Mouse (Mus musculus) liver, embryonic 15.5 days (tissue): Measurements from ENCODE around the gene Adar. TPM values are rescaled to one million over a fixed set of nuclear protein-coding genes. Genes with fewer than 3 reads are reported as not detected.
A peak's percentile ranks its signal among the peaks of the same experiment; 100 is the strongest.

Experiments
- ATAC-seq: fragments of 200-750 bp; cut with Nextera tagmentation; 2 replicates; pipeline ENCODE4 v1.8.0; 2017; ENCODE audit warnings: moderate number of reproducible peaks, mild to moderate bottlenecking, moderate library complexity; ENCODE audit not compliant: insufficient read depth
- H3K27ac ChIP-seq: fragments of 300-500 bp; sonication (generic); replicated peaks from 2 replicates; pipeline ENCODE4 v1.5.1; 2015; ENCODE audit warnings: mild to moderate bottlenecking, inconsistent platforms
- H3K27me3 ChIP-seq: fragments of 300-500 bp; sonication (generic); 2 replicates; pipeline ENCODE4 v1.6.1; 2015; ENCODE audit warnings: mild to moderate bottlenecking, inconsistent platforms
- H3K36me3 ChIP-seq: fragments of 300-500 bp; sonication (generic); replicated peaks from 2 replicates; pipeline ENCODE4 v1.6.1; 2015; ENCODE audit warnings: moderate library complexity, mild to moderate bottlenecking, inconsistent platforms
- H3K4me1 ChIP-seq: fragments of 300-500 bp; sonication (generic); replicated peaks from 2 replicates; pipeline ENCODE4 v1.6.1; 2015; ENCODE audit warnings: inconsistent platforms
- H3K4me2 ChIP-seq: fragments of 300-500 bp; sonication (generic); 2 replicates; pipeline ENCODE4 v1.6.1; 2015; ENCODE audit warnings: moderate library complexity, mild to moderate bottlenecking, inconsistent platforms
- H3K4me3 ChIP-seq: fragments of 300-500 bp; sonication (generic); replicated peaks from 2 replicates; pipeline ENCODE4 v1.5.1; 2015; ENCODE audit warnings: mild to moderate bottlenecking, inconsistent platforms
- H3K9ac ChIP-seq: fragments of 300-500 bp; sonication (generic); 2 replicates; pipeline ENCODE4 v1.6.1; 2015; ENCODE audit warnings: moderate library complexity, mild to moderate bottlenecking, inconsistent platforms
- H3K9me3 ChIP-seq: fragments of 300-500 bp; sonication (generic); replicated peaks from 2 replicates; pipeline ENCODE4 v1.6.1; 2016; ENCODE audit warnings: inconsistent platforms
- whole genome bisulfite sequencing: fragments of 180-500 bp; shearing (Covaris S2); methylation state at CpG from one replicate; pipeline ENCODE4 v1.1.7; 2015; ENCODE audit warnings: mixed read lengths; ENCODE audit not compliant: insufficient replicate concordance; 5-methylcytosine and 5-hydroxymethylcytosine counted together
- polyA plus RNA-seq: library from polyadenylated mRNA; unstranded; fragments of >200 nt; fragmentation: Nextera tagmentation; extraction: Ambion mirVana; gene quantifications from 2 replicates; pipeline ENCODE4 v1.2.1, GENCODE M21; 2015

The Adar gene
- polyA plus RNA-seq, 1 experiment from 2014 or later: 8.0 TPM

DNA sequence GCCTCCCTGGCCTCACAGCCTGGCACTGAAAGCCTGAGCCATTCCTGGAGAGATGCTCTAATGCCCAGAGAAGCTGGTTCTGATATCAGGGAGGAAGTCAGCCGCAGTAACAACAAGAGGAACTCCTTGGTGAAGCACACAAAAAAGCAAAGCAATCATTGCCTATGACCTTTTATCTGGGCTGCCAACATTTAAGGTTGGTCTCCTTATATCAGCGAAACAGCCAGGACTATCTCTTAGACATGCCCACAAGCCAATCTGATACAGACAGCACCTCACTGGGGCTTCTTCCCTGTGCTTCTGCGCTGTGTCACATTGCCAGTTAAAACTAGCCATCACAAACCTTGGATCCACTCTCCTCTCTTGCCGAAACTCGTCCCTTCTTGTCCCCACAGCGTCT lies 23.7 kb downstream of the Adar start:
- no peak for ATAC-seq

DNA sequence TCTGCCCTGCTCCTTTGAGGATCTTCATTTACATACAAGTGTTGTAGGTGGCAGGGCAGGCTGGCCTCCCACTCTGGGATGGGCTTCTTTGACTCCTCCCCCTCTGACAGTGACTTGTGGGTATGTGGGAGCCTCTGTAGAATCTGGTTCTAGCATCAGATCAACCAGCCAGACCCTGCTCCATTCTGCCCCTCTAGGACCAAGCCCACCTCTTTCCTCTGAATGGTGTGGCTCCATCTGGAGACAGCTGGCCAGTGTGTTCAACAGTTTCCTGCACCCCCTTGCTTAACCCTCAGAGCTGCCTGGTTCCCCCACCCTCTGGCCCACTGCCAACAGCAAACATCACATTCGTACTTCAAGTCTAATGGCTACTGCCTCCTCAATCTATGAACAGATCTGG lies 37.5 kb downstream of the Adar start:
- no peak for ATAC-seq
- no peak overlapping the region for H3K9ac ChIP-seq

More for the DNA sequence above, 23.7 kb downstream of the Adar start:
- H3K9ac ChIP-seq: no peak overlapping the region
- no peak overlapping the region for H3K4me2 ChIP-seq
- H3K27me3 ChIP-seq: no peaks in the 10 kb centered on the region
- no peaks in the 10 kb centered on the region for H3K9me3 ChIP-seq
- H3K36me3 ChIP-seq: peaks cover 94% of the 10 kb centered on the region
- H3K27ac ChIP-seq: no peak overlapping the region
- no peak overlapping the region for H3K4me3 ChIP-seq
- 0 out of 2 replicates have a peak, but pooled peaks cover 2% of the 10 kb centered on the region for H3K4me1 ChIP-seq
- WGBS: 70% methylated on average over 6 of the region's 6 CpGs

DNA sequence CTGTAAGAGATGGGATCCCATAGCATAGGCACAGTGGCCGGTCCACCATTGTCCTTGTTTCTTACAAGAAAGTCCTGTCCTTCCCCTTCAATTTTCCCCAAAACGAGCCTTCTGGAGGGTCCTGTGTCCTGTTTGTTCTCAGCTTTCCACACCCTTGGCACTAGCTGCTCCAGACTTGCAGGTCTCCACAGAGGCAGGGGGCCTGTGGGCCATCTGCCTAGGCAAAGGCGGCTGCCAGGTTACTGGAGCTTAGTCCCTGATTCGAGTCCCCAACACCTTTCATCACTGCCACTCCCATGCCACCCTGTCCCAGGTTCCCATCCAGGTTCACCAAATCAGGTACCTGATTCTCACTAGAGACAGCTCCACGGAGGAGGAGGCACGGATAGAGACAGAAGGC lies 40.5 kb downstream of the Adar start:
- H3K4me3 ChIP-seq: no peak overlapping the region
- H3K9me3 ChIP-seq: no peaks in the 10 kb centered on the region
- 48% methylated on average over 6 of the region's 6 CpGs for WGBS
- no peak overlapping the region for H3K27ac ChIP-seq
- no peak overlapping the region for H3K9ac ChIP-seq
- no peaks in the 10 kb centered on the region; the same call in 1 of the 2 replicates for H3K4me1 ChIP-seq
- no peaks in the 10 kb centered on the region for H3K27me3 ChIP-seq
- no peak for ATAC-seq
- H3K36me3 ChIP-seq: peaks cover 16% of the 10 kb centered on the region
- no peak overlapping the region for H3K4me2 ChIP-seq

More for the DNA sequence above, 37.5 kb downstream of the Adar start:
- Histone ChIP-seq H3K4me1 (no peaks in the 10 kb centered on the region; the same call in 1 of the 2 replicates), H3K9me3 (no peaks in the 10 kb centered on the region), H3K27ac (no peak overlapping the region), H3K27me3 (no peaks in the 10 kb centered on the region), H3K4me2 (no peak overlapping the region), H3K36me3 (peaks cover 43% of the 10 kb centered on the region), H3K4me3 (no peak overlapping the region)
- WGBS: 50% methylated on average over 1 of the region's 1 CpGs

DNA sequence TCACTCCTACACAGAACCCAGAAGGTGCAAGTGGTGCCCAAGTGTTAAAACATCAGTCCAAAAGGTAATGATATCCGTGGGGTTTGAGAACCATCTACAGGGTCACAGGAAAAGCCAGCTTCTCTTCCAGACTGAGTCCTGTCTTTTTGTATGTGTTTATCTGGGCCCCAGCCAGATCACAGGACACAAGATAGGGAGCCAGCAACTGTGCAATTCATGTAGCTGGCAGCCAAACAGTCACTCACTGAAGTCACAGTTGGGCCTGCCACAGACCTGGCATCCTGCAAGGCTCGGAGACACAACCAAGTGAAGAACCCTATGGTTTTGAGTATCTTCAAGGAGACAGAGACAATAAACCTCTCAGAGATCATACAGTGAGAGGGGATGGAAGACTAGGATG lies 43.0 kb downstream of the Adar start:
- H3K36me3 ChIP-seq: no peaks in the 10 kb centered on the region
- no peak overlapping the region for H3K9ac ChIP-seq
- H3K4me3 ChIP-seq: no peak overlapping the region
- 55% methylated on average over 2 of the region's 2 CpGs for WGBS
- H3K9me3 ChIP-seq: no peaks in the 10 kb centered on the region
- ATAC-seq: no peak
- H3K27ac ChIP-seq: no peak overlapping the region
- H3K27me3 ChIP-seq: peaks cover 6% of the 10 kb centered on the region
- H3K4me1 ChIP-seq: no peaks in the 10 kb centered on the region
- H3K4me2 ChIP-seq: no peak overlapping the region

DNA sequence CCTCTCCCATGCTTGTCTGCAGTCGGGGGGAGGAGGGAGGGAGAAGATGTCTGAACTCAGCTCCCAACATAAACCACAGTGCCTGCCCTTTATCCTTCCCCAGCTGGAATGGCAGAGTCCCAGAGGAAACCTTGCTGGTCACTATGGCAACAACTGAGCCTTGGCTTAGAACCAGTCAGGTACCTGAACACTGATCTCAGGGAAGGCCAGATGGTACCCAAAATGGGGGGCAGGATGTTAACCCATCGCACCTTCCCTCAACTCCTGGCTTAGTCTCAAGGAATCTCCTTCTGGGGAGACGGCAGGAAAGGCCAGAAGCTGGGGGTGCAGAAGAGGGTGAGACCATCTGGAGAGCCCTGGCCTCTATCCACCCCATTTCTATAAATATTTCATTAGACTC lies 45.0 kb downstream of the Adar start:
- WGBS: 44% methylated on average over 3 of the region's 3 CpGs
- no peak overlapping the region for H3K4me3 ChIP-seq

DNA sequence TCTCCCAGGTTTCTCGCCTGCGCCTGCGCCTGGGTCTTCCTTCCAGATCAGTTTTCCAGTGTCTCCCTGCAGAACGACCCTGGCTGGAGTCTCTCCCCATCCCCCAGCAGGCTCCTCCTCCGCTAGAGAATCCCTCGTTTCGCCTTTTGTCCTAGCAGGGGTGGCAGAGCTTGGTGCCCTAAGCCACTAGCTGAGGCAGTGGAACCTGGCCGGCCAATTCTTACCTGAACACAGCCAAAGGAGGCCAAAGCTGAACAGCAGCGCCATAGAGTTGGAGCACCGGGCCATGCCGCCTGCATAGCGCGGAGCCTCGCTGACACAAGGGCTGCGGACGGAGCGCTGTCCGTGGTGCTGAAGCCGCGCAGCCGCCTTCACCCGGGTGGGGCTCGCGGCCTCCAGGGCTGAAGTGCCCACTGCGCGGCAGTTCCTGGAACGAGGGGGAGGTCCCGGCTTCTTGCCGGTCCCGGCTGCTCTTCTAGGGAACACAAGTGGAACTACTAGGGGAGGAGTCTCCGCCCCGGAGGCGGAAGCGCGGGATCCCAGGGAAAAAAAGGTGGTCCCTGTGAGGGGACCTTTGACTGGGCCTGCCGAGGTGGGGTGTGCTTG lies 49.4 kb downstream of the Adar start, which contains the start of gene Chrnb2:
Chrnb2 (minus strand) TSS at position 514 of the 606 bp plus-strand sequence.
- Histone ChIP-seq H3K36me3 (no peaks in the 10 kb centered on the region), H3K27ac (no peak within 1 kb of the TSS), H3K9me3 (no peaks in the 10 kb centered on the region), H3K4me2 (no peak within 1 kb of the TSS), H3K4me3 (no peak within 1 kb of the TSS), H3K4me1 (0 out of 2 replicates have a peak, but pooled peaks cover 2% of the 10 kb centered on the region), H3K9ac (no peak within 1 kb of the TSS), H3K27me3 (peaks cover 37% of the 10 kb centered on the region)
- ATAC-seq: no peak; the same call in 1 of the 2 replicates
- WGBS: 2% methylated on average over 36 of the region's 36 CpGs

More for the DNA sequence above, 45.0 kb downstream of the Adar start:
- no peak overlapping the region for H3K27ac ChIP-seq
- H3K36me3 ChIP-seq: no peaks in the 10 kb centered on the region
- peaks cover 25% of the 10 kb centered on the region for H3K27me3 ChIP-seq
- ATAC-seq: no peak
- no peak overlapping the region for H3K9ac ChIP-seq
- H3K9me3 ChIP-seq: no peaks in the 10 kb centered on the region
- no peak overlapping the region for H3K4me2 ChIP-seq
- H3K4me1 ChIP-seq: 0 out of 2 replicates have a peak, but pooled peaks cover 2% of the 10 kb centered on the region

DNA sequence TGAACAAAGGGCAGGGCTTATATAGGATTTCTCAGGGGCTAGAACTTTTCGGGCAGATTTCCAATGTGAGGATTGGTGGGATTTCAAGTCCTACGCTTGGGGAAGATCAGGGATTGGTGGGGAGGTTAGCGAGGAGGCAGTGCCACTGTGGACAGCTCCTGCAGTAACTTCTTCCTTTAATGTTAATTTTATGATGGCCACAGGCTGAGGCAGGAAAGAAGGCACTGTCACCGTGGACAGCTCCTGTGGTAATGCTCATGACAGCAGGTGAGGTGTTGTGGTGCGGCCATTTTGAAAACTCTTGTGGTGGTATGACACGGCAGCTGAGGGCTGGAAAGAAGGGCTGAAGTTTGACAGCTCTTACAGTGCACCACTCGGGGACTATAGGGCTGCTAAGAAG lies 54.8 kb downstream of the Adar start:
- no peak overlapping the region for H3K4me3 ChIP-seq
- H3K4me1 ChIP-seq: peaks cover 41% of the 10 kb centered on the region
- 57% methylated on average over 7 of the region's 7 CpGs for WGBS
- H3K9ac ChIP-seq: no peak overlapping the region
- H3K4me2 ChIP-seq: no peak overlapping the region
- H3K36me3 ChIP-seq: no peaks in the 10 kb centered on the region
- peaks cover 14% of the 10 kb centered on the region for H3K27me3 ChIP-seq
- no peak overlapping the region for H3K27ac ChIP-seq
- H3K9me3 ChIP-seq: no peaks in the 10 kb centered on the region
- no peak for ATAC-seq

DNA sequence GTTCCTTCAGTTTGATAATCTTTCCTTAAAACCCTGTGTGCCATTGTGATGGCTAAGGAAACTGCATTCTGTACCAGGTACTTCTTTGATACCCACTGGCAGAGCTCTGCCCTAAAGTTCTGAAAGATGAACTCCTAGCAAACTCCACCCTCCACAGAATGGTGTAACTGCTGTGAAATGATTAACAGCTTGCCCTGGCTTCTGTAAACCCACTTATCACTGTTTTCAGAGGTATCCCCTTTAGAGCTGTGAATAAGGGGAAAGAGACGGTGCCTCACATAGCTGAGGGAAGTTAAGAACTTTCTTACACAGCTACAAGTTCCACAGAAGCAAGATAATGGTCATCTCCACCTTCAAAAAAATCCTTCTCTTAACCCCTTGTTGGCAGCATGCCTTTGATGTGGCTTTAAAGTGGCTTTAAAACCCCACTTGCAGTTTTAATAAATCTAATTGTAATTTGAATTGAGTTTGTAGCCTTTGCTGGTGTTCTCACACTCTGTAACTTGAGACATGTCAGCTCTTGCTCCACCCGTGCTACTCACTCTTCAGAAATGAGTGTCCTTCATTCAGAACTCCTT lies 55.7 kb downstream of the Adar start:
- Histone ChIP-seq H3K9me3 (no peaks in the 10 kb centered on the region), H3K4me2 (no peak overlapping the region), H3K4me3 (no peak overlapping the region), H3K36me3 (no peaks in the 10 kb centered on the region), H3K27me3 (peaks cover 4% of the 10 kb centered on the region; the same call in 1 of the 2 replicates), H3K9ac (no peak overlapping the region), H3K4me1 (peaks cover 50% of the 10 kb centered on the region), H3K27ac (no peak overlapping the region)
- ATAC-seq: no peak
- WGBS: 37% methylated on average over 2 of the region's 2 CpGs

DNA sequence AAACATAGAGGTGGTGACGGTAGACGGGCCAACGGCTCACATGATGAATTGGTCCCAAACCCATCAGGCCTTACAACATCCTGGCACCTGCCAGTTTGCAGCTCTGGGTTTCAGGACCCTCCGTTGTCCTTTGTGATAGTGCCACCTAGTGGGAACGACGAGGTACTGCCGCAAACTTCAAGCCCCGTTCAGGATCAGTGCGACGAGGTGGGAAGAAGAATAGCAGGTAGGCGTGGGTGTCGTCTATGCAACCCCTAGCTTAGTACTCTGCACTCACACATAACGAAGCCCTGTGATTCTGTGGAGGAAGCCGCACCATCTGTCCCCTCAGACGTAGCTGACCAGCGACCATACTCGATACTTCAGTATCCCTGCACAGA lies 57.8 kb downstream of the Adar start:
- peak; percentile 60 for ATAC-seq
- Histone ChIP-seq H3K4me3 (peak overlapping the region; percentile 98), H3K27ac (peak overlapping the region; percentile 89), H3K36me3 (peaks cover 16% of the 10 kb centered on the region), H3K4me2 (peak overlapping the region; percentile 89), H3K4me1 (peaks cover 54% of the 10 kb centered on the region), H3K9me3 (no peaks in the 10 kb centered on the region), H3K27me3 (no peaks in the 10 kb centered on the region), H3K9ac (peak overlapping the region; percentile 97)
- WGBS: under 1% methylated on average over 17 of the region's 17 CpGs

- peak within 1 kb of the TSS; percentile 89 for H3K4me2 ChIP-seq
- peak within 1 kb of the TSS; percentile 89 for H3K27ac ChIP-seq
- H3K9me3 ChIP-seq: no peaks in the 10 kb centered on the region
- no peaks in the 10 kb centered on the region for H3K27me3 ChIP-seq
- peak within 1 kb of the TSS; percentile 98 for H3K4me3 ChIP-seq
- peaks cover 20% of the 10 kb centered on the region for H3K36me3 ChIP-seq
- peak within 1 kb of the TSS; percentile 97 for H3K9ac ChIP-seq
- under 1% methylated on average over 72 of the region's 90 CpGs for WGBS
- ATAC-seq: peak; percentile 81
- peaks cover 54% of the 10 kb centered on the region for H3K4me1 ChIP-seq
Observed at GRCm38 (mm10) chr3:89772968-89773709, 58.3 kb downstream of the Adar start, which contains the start of gene Ube2q1. TSS of gene Ube2q1 (plus strand) at chr3:89773616.

- ATAC-seq: peak; percentile 27
- Histone ChIP-seq H3K4me1 (peaks cover 54% of the 10 kb centered on the region), H3K27ac (peak overlapping the region; percentile 89), H3K36me3 (peaks cover 27% of the 10 kb centered on the region), H3K9me3 (no peaks in the 10 kb centered on the region), H3K4me3 (peak overlapping the region; percentile 98), H3K4me2 (peak overlapping the region; percentile 89), H3K27me3 (no peaks in the 10 kb centered on the region), H3K9ac (peak overlapping the region; percentile 97)
- WGBS: 0% methylated on average over 28 of the region's 37 CpGs
Observed at GRCm38 (mm10) chr3:89773740-89774211, 59.0 kb downstream of the Adar start.
